Mouse (Mus musculus): ENCODE measurements around the gene Atg10.

The Atg10 gene

GRCm38 (mm10) chr13:90885856-90886532, 337.8 kb downstream of the Atg10 start:
- Histone ChIP-seq H3K36me3 (ENCODE audit: insufficient read depth, low read length) (no peaks in the 10 kb centered on the region), H3K27me3 (ENCODE audit: insufficient read depth, low read length) (peaks cover 6% of the 10 kb centered on the region; the same call in 1 of the 2 replicates), H3K4me3 (replicated peaks; ENCODE audit: low read length) (peak overlapping the region; percentile 52; the same call in 1 of the 2 replicates), H3K9me3 (ENCODE audit: low read length) (no peaks in the 10 kb centered on the region), H3K4me1 (replicated peaks; ENCODE audit: low read depth, low read length) (peaks cover 8% of the 10 kb centered on the region; the same call in 1 of the 2 replicates)
- TF ChIP-seq CTCF (conservative IDR thresholded peaks at IDR 0.05; ENCODE audit: low read length) (no peak), POU5F1 (IDR thresholded peaks at IDR 0.05; ENCODE audit: borderline replicate concordance, low read length) (no peak), NANOG (IDR thresholded peaks at IDR 0.05; ENCODE audit: borderline replicate concordance, low read length) (no peak)

Measured in E14TG2a.4 (cell line).